Mouse (Mus musculus) limb, embryonic 12.5 days (tissue): ENCODE data around the gene Phkg1. TPM values are rescaled to one million over a fixed set of nuclear protein-coding genes. Genes with fewer than 3 reads are reported as not detected.
A peak's percentile ranks its signal among the peaks of the same experiment; 100 is the strongest.

Experiments
- ATAC-seq: fragments of 200-750 bp; cut with Nextera tagmentation; 2 replicates; pipeline ENCODE4 v1.8.0; 2017; ENCODE audit warnings: low read depth, moderate TSS enrichment; ENCODE audit not compliant: insufficient number of reproducible peaks, insufficient read depth, low FRiP score, low TSS enrichment
- H3K27ac ChIP-seq: fragments of 300-500 bp; sonication (generic); 2 replicates; pipeline ENCODE4 v1.5.1; 2016; ENCODE audit warnings: mild to moderate bottlenecking, moderate library complexity
- H3K27me3 ChIP-seq: fragments of 300-500 bp; sonication (generic); 2 replicates; pipeline ENCODE4 v1.6.1; 2016; ENCODE audit warnings: mild to moderate bottlenecking, moderate library complexity
- H3K36me3 ChIP-seq: fragments of 300-500 bp; sonication (generic); 2 replicates; pipeline ENCODE4 v1.6.1; 2016; ENCODE audit warnings: mild to moderate bottlenecking, moderate library complexity
- H3K4me1 ChIP-seq: fragments of 300-500 bp; sonication (generic); replicated peaks from 2 replicates; pipeline ENCODE4 v1.6.1; 2016
- H3K4me2 ChIP-seq: fragments of 300-500 bp; sonication (generic); 2 replicates; pipeline ENCODE4 v1.6.1; 2016; ENCODE audit warnings: mild to moderate bottlenecking, moderate library complexity
- H3K4me3 ChIP-seq: fragments of 300-500 bp; sonication (generic); replicated peaks from 2 replicates; pipeline ENCODE4 v1.5.1; 2016; ENCODE audit warnings: mild to moderate bottlenecking
- H3K9ac ChIP-seq: fragments of 300-500 bp; sonication (generic); replicated peaks from 2 replicates; pipeline ENCODE4 v1.6.1; 2016; ENCODE audit warnings: mild to moderate bottlenecking, moderate library complexity
- H3K9me3 ChIP-seq: fragments of 300-500 bp; sonication (generic); 2 replicates; pipeline ENCODE4 v1.6.1; 2016; ENCODE audit warnings: mild to moderate bottlenecking, moderate library complexity
- WGBS: fragments of 180-500 bp; shearing (Covaris S2); methylation state at CpG from one replicate; pipeline ENCODE4 v1.1.7; 2016; 5-methylcytosine and 5-hydroxymethylcytosine counted together
- polyA plus RNA-seq: library from polyadenylated mRNA; unstranded; fragments of >200 nt; fragmentation: Nextera tagmentation; extraction: Ambion mirVana; gene quantifications from 2 replicates; pipeline ENCODE4 v1.2.1, GENCODE M21; 2016

Gene Phkg1
- polyA plus RNA-seq, 1 experiment from 2014 or later, result 0.36 TPM

DNA sequence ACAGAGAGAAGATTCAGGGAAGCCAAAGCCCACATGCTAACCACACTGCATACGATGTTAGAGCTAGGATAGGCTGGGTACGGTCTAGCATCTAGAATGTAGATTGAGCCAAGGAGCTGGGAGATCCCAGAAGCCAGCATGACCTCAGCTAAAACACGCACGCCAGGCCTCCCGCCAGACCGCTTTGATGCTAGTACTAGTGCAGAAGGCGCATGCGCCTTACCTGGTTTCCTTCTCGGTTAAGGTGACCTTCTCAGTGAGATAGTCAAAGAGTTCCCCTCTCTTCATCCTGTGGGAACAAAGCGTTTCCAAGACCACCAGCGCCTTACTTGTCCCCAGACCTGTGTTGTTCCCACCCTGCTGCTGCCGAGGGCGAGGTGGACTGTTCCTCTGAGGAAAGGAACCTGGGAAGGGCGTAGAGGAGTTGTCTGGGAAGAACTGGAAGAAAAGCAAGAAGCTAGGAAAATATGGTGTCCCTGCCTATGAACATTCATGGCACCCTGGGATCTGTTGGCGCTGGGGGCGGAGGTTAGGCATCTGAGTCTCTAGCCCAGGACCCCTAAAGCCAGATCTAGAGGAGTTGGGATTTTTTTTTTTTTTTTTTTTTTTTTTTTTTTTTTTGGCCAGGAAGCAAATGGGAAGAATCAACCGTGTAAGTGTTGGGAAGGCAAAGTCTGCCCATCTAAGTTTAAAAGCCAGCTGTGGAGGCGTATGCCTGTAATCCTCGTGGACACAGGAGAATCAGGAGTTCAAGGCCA lies 28.9 kb downstream of the Phkg1 start:
- no peak for ATAC-seq
- Histone ChIP-seq H3K27ac (no peak overlapping the region), H3K4me1 (0 out of 2 replicates have a peak, but pooled peaks cover under 1% of the 10 kb centered on the region), H3K4me3 (no peak overlapping the region), H3K9me3 (no peaks in the 10 kb centered on the region), H3K27me3 (no peaks in the 10 kb centered on the region; the same call in 1 of the 2 replicates), H3K9ac (no peak overlapping the region), H3K4me2 (no peak overlapping the region), H3K36me3 (no peaks in the 10 kb centered on the region)
- 91% methylated on average over 19 of the region's 19 CpGs for WGBS

DNA sequence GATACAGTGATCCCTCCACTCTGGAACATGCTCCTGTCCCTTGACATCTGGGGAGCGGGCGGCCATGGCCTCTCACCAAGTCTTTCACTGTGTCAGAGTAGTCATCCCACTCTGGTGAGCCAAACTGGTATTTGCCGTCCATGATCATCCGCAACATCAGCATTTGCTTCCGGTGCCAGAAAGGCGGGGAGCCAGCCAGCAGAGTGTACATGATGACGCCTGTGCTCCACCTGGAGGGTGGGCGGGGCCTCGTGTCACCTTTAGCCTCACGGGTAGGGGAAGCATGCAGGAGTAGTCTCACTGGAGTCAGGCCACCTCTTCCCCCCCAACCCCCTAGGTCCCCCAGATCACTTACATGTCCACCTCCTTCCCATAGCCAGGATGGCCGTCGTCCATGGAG lies 32.5 kb downstream of the Phkg1 start:
- Histone ChIP-seq H3K27ac (no peak overlapping the region), H3K4me3 (no peak overlapping the region), H3K9me3 (no peaks in the 10 kb centered on the region; the same call in 1 of the 2 replicates), H3K9ac (no peak overlapping the region), H3K36me3 (peaks cover 21% of the 10 kb centered on the region), H3K4me1 (0 out of 2 replicates have a peak, but pooled peaks cover 4% of the 10 kb centered on the region), H3K27me3 (no peaks in the 10 kb centered on the region; the same call in 1 of the 2 replicates), H3K4me2 (no peak overlapping the region)
- no peak for ATAC-seq
- 83% methylated on average over 12 of the region's 12 CpGs for WGBS

DNA sequence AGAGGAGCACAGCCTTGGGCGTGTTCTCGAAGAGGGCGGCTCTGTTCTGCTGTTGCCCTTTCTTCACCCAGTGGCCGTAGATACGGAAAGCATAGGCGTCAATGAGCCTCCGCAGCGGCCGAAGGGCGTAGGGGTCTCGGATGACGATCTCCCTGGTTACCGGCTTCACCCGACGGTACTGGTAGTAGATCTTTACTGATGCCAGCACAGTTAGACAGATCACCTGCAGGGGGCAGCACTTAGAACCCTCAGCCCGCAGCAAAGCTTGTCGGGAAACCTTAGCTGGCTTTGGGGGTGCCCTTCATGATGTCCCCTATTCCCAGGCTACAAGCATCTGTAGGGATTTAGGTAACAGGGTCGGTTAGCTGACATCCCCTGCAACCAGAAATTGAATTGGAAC lies 33.9 kb downstream of the Phkg1 start:
- no peaks in the 10 kb centered on the region; the same call in 1 of the 2 replicates for H3K27me3 ChIP-seq
- ATAC-seq, result no peak
- H3K4me1 ChIP-seq, result 0 out of 2 replicates have a peak, but pooled peaks cover 4% of the 10 kb centered on the region
- no peaks in the 10 kb centered on the region; the same call in 1 of the 2 replicates for H3K9me3 ChIP-seq
- 13% methylated on average over 18 of the region's 18 CpGs for WGBS
- no peak overlapping the region for H3K4me3 ChIP-seq
- H3K27ac ChIP-seq, result no peak overlapping the region
- H3K36me3 ChIP-seq, result peaks cover 35% of the 10 kb centered on the region
- H3K4me2 ChIP-seq, result peak overlapping the region; percentile 31
- H3K9ac ChIP-seq, result 0 out of 2 replicates have a peak overlapping the region, but pooled peaks have one; percentile 8

DNA sequence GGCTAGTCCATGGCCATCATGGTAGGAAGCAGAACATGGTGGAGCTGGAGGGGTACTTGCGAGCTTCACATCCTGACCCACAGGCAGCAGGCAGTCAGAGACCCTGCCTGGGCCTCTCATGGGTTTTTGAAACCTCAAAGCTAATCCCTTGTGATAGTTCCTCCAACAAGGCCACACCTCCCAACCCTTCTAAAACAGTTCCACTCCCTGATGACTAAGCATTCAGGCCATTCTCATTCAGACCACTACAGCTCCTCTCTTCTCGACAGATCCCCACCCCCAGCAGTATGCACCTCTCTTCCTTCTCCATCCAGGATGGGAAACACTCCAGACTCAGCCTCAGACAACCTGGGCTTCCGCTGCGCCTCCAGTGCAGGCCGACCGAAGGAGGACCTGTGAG lies 36.0 kb downstream of the Phkg1 start:
- WGBS, result 98% methylated on average over 6 of the region's 6 CpGs
- Histone ChIP-seq H3K9me3 (no peaks in the 10 kb centered on the region; the same call in 1 of the 2 replicates), H3K27me3 (no peaks in the 10 kb centered on the region; the same call in 1 of the 2 replicates), H3K36me3 (peaks cover 54% of the 10 kb centered on the region), H3K4me3 (no peak overlapping the region), H3K4me1 (0 out of 2 replicates have a peak, but pooled peaks cover 4% of the 10 kb centered on the region), H3K9ac (no peak overlapping the region), H3K4me2 (no peak overlapping the region), H3K27ac (no peak overlapping the region)
- no peak for ATAC-seq

DNA sequence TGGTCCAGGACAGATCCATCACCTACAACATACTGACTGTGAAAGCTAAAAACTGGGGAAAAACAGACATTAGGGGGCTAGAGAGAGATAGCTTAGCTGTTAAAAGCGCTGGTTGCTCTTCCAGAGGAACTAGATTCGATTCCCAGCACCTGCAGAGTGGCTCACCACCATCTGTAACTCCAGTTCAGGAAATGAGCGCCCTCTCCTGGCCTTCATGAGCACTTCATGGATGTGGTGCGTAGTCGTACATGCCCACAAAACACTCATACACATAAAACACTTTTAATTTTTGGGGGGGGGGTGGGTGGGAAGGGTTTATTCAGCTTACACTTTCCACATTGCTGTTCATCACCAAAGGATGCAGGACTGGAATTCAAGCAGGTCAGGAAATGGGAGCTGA lies 41.9 kb downstream of the Phkg1 start:
- H3K4me1 ChIP-seq, result no peaks in the 10 kb centered on the region
- peaks cover 91% of the 10 kb centered on the region for H3K36me3 ChIP-seq
- H3K4me2 ChIP-seq, result no peak overlapping the region
- ATAC-seq, result no peak
- H3K27ac ChIP-seq, result no peak overlapping the region
- H3K9ac ChIP-seq, result no peak overlapping the region
- WGBS, result 86% methylated on average over 5 of the region's 5 CpGs
- H3K9me3 ChIP-seq, result no peaks in the 10 kb centered on the region
- no peak overlapping the region for H3K4me3 ChIP-seq
- no peaks in the 10 kb centered on the region for H3K27me3 ChIP-seq

DNA sequence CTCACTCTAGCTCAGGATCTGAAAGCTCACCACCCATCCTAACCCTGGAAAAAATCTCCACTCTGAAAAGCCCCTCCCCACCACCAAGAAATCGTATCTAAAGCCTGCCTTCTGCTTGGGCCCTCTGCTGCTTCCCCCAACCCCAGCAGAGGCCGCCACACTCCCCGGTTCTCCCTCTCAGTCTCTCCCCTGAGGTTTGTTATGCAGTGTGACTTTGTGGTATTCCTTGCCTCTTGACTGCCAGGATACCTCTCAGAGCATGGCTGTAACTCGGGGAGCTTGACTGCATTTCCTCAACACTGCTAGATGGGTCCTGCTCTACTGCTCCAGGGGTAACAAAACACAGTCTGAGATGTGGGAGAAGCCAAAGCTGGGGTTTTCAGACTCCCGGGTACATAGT lies 43.2 kb downstream of the Phkg1 start:
- Histone ChIP-seq H3K36me3 (peaks cover 86% of the 10 kb centered on the region), H3K27me3 (no peaks in the 10 kb centered on the region), H3K9ac (no peak overlapping the region), H3K9me3 (no peaks in the 10 kb centered on the region), H3K4me2 (no peak overlapping the region), H3K4me3 (no peak overlapping the region), H3K27ac (no peak overlapping the region), H3K4me1 (no peaks in the 10 kb centered on the region)
- WGBS, result 50% methylated on average over 5 of the region's 5 CpGs
- ATAC-seq, result no peak

DNA sequence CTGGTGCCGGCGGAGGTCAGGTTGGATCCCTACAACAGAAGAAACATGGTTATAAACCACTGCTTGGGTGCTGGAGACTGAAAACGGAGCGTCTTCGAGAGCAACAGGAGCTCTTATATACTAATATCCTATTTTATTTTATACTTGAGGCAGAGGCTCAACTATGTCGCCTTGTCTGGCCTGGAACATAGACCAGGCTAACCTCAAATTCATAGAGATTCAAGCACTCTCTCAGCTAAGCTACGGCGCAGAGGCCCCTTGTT lies 50.9 kb downstream of the Phkg1 start:
- H3K36me3 ChIP-seq, result peaks cover 46% of the 10 kb centered on the region
- peak overlapping the region; percentile 73 for H3K9ac ChIP-seq

DNA sequence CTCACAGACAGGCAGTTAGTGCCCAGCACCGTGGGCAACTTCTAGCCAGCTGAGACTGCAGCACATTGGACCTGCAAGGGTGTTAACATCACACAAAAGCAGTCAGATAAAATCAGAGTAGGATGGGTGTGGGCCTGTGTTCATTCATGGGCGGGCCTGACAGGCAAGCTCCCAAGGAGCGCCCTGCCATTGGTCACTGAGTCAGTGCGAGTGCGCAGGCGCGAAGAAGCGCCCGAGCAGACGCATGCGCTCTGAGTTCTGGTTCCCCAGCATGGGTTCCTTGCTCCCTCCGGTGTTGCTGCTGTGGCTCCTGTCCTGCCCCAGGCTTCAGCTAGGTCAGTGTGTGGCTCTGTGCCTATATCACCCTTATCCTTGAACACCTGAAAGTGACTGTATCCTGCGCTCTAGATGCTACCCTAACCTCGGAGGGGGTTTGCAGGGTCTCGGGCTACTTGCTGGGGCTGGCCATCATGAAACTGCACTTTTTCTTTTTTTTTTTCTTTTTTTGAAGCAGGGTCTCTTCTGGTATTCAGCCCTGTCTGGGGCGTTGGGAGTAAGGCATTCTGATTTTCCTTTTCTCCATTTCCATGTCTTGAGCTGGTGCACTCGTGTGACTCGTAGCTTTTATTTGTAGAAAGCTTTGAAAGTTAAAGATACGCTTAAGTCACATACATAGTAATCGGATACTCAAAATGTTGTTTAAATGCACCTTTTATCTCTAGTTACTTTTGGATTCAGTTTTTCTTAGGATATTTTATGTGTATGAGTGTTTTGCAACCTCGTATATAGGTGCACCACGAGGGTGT lies 51.4 kb downstream of the Phkg1 start, which contains the start of gene Sumf2:
Sumf2 (plus strand) TSS at position 235 of the 806 bp plus-strand sequence.
- WGBS, result 13% methylated on average over 22 of the region's 22 CpGs
- Histone ChIP-seq H3K27me3 (no peaks in the 10 kb centered on the region), H3K36me3 (peaks cover 43% of the 10 kb centered on the region), H3K4me1 (peaks cover 7% of the 10 kb centered on the region), H3K4me3 (peak within 1 kb of the TSS; percentile 64), H3K4me2 (peak within 1 kb of the TSS; percentile 69), H3K9me3 (no peaks in the 10 kb centered on the region), H3K9ac (peak within 1 kb of the TSS; percentile 73), H3K27ac (peak within 1 kb of the TSS; percentile 77)
- ATAC-seq, result peak; percentile 91

More for the DNA sequence above, 50.9 kb downstream of the Phkg1 start:
- no peak overlapping the region for H3K27ac ChIP-seq
- peak overlapping the region; percentile 64 for H3K4me3 ChIP-seq
- H3K27me3 ChIP-seq, result no peaks in the 10 kb centered on the region
- WGBS, result 60% methylated on average over 8 of the region's 8 CpGs
- H3K4me1 ChIP-seq, result peaks cover 7% of the 10 kb centered on the region
- H3K9me3 ChIP-seq, result no peaks in the 10 kb centered on the region
- no peak; the same call in 1 of the 2 replicates for ATAC-seq
- peak overlapping the region; percentile 69 for H3K4me2 ChIP-seq

DNA sequence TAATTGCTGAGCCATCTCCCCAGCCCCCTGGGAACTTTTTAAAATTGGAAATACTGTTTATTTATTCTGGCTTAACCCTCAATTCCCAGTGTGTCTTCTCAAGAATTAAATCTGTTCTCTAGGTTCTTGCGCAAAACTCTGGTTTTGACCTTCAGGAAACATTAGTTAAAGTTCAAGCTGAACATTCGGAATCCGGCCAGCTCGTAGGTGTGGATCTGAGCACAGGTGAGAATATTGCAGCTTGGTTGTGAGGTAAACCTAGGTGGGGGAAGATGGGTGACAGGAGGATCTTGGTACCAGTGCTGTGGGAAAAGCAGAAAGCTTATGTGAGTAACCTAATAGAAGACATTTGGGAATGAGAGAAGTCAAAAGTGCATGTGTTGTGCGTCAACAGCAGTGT lies 53.5 kb downstream of the Phkg1 start:
- H3K9ac ChIP-seq, result no peak overlapping the region
- no peak for ATAC-seq
- H3K4me2 ChIP-seq, result no peak overlapping the region
- whole genome bisulfite sequencing, result 92% methylated on average over 5 of the region's 5 CpGs
- H3K4me1 ChIP-seq, result peaks cover 7% of the 10 kb centered on the region
- H3K4me3 ChIP-seq, result no peak overlapping the region
- H3K9me3 ChIP-seq, result no peaks in the 10 kb centered on the region
- H3K27me3 ChIP-seq, result no peaks in the 10 kb centered on the region
- H3K27ac ChIP-seq, result no peak overlapping the region
- peaks cover 31% of the 10 kb centered on the region for H3K36me3 ChIP-seq
